Mouse (Mus musculus): ENCODE measurements at regions not wholly inside any gene's neighbourhood (a gene's known extent, or its start where the extent isn't known, plus 50 kb on each side); places are given as distances from the start of the nearest gene placed in this dataset.

DNA sequence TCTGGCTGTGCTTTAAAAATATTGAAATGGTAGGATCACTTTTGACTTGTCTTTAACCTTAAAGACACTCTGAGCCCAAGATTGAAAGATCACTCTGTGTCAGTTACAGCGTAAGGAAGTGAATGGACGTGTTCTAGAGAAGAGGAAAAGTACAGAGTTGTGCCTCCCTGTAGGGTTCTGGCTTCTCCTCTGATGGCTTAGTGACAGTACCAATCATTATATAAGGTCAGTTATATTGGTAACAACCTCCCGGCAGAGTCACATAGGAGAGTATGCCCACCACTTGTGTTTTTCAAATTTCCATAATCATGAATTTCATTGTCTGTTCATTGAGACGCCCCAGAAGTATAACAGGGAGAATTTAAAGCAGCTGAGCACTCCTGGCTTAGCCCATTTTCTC is 141.6 kb upstream of the Cttnbp2 start:
- Histone ChIP-seq H3K4me3 (ENCODE audit: control insufficient read depth in 1 of 2, insufficient read depth in 1 of 2, low read depth in 1 of 2, low read length in 2 of 2) (no peak overlapping the region), H3K4me1 (ENCODE audit: control insufficient read depth in 2 of 2, insufficient read depth in 2 of 2, low read length in 2 of 2) (peaks cover 0 to 5% of the 10 kb centered on the region in 2 experiments; a peak in 2 of 4 replicates), H3K9me3 (ENCODE audit: control insufficient read depth, low read length) (no peaks in the 10 kb centered on the region), H3K27me3 (ENCODE audit: control insufficient read depth, insufficient read depth, low read length) (no peaks in the 10 kb centered on the region), H3K9ac (ENCODE audit: low read length) (no peak overlapping the region), H3K36me3 (ENCODE audit: control insufficient read depth, insufficient read depth, low read length) (no peaks in the 10 kb centered on the region), H3K4me2 (ENCODE audit: low read length) (no peak overlapping the region), H3K27ac (replicated peaks in 1 of 2; ENCODE audit: control insufficient read depth in 1 of 2, insufficient read depth in 1 of 2, low read depth in 2 of 2, low read length in 2 of 2) (no peak overlapping the region)
- 81% methylated on average over 4 of the region's 4 CpGs for WGBS
- no peak for ATAC-seq (ENCODE audit: insufficient number of reproducible peaks, insufficient read depth, low FRiP score, low read depth)

DNA sequence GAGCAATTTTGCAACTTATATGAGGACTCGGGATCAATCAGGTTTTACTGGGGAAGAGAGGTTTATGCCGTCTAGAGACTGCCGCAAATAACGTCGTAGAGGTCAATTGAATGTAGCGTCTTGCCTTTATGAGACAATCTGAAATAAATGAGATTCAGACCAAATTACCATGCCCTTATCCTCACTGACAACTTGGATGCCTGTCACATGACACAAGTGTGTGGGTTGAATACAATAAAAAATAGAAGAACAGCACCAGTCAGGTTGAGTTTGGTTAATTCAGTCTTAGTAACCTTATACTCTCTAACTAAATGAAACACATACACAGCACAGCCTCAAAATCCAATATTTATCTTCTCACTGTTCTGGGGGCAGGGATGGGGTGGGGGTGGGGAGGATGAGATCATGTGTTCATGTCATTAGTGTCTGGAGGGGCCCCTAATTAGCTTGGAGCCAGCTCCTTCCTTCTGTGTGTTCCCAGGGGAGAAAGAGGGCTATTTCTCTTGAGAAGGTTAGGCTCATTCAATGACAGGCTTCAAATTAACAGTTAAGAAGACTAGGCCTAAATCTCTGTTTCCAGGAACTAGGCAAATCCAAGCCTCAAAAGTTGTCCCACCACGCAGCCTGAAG is 142.2 kb upstream of the Cttnbp2 start:
- 94% methylated on average over 7 of the region's 7 CpGs for WGBS
- no peak for ATAC-seq (ENCODE audit: insufficient number of reproducible peaks, insufficient read depth, low FRiP score, low read depth)
- no peak overlapping the region for H3K4me2 ChIP-seq (ENCODE audit: low read length)
- H3K27ac ChIP-seq (replicated peaks in 1 of 2; ENCODE audit: control insufficient read depth in 1 of 2, insufficient read depth in 1 of 2, low read depth in 2 of 2, low read length in 2 of 2), result no peak overlapping the region
- H3K9ac ChIP-seq (ENCODE audit: low read length), result no peak overlapping the region
- no peaks in the 10 kb centered on the region for H3K27me3 ChIP-seq (ENCODE audit: control insufficient read depth, insufficient read depth, low read length)
- no peaks in the 10 kb centered on the region for H3K9me3 ChIP-seq (ENCODE audit: control insufficient read depth, low read length)
- no peak overlapping the region for H3K4me3 ChIP-seq (ENCODE audit: control insufficient read depth in 1 of 2, insufficient read depth in 1 of 2, low read depth in 1 of 2, low read length in 2 of 2)
- H3K4me1 ChIP-seq (ENCODE audit: control insufficient read depth in 2 of 2, insufficient read depth in 2 of 2, low read length in 2 of 2), result peaks cover 0 to 4% of the 10 kb centered on the region in 2 experiments; a peak in 2 of 4 replicates
- H3K36me3 ChIP-seq (ENCODE audit: control insufficient read depth, insufficient read depth, low read length), result no peaks in the 10 kb centered on the region

DNA sequence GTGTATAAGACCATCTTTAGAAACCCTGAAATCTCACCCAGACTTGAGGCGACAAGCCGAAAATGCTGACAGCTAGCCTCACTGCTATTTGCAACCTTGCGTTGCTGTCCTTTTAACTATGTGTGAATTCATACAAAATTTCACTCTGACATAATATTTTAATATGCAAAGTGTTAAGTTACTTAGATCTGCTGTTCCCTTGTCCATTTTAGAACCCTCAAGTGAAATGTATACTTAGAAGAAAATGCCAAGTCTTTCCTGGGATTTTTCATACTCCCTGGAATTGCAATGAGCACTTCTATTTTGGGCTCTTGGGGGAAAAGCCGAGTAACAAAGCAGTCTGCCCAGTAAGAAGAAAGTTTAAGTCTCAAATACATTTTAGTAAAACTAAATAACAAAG is 150.0 kb upstream of the Cttnbp2 start:
- H3K9me3 ChIP-seq (ENCODE audit: control insufficient read depth, low read length), result no peaks in the 10 kb centered on the region
- H3K36me3 ChIP-seq (ENCODE audit: control insufficient read depth, insufficient read depth, low read length), result no peaks in the 10 kb centered on the region
- no peak overlapping the region for H3K9ac ChIP-seq (ENCODE audit: low read length)
- no peak overlapping the region for H3K4me3 ChIP-seq (ENCODE audit: control insufficient read depth in 1 of 2, insufficient read depth in 1 of 2, low read depth in 1 of 2, low read length in 2 of 2)
- 82% methylated on average over 4 of the region's 4 CpGs for WGBS
- no peak for ATAC-seq (ENCODE audit: insufficient number of reproducible peaks, insufficient read depth, low FRiP score, low read depth)
- no peak overlapping the region for H3K27ac ChIP-seq (replicated peaks in 1 of 2; ENCODE audit: control insufficient read depth in 1 of 2, insufficient read depth in 1 of 2, low read depth in 2 of 2, low read length in 2 of 2)
- no peak overlapping the region for H3K4me2 ChIP-seq (ENCODE audit: low read length)
- no peaks in the 10 kb centered on the region for H3K4me1 ChIP-seq (ENCODE audit: control insufficient read depth in 2 of 2, insufficient read depth in 2 of 2, low read length in 2 of 2)
- H3K27me3 ChIP-seq (ENCODE audit: control insufficient read depth, insufficient read depth, low read length), result no peaks in the 10 kb centered on the region

DNA sequence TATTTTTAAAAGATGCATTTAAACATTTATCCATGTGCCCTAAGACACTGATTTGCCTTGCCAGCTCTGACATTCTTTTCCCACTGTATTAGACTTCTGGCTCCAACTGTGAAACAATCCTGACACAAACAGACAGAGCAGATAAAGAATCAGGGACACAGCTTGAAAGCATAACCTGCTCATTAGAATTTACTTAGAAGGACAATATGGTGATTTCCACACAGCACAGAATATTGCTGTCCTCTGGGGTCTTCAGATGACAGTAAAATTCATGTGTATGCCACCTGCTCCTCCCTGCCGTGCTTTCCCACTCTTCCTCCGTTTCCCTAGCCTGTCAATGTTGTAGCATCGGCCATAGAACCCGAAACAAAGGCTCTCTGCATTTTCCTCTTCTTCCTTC is 151.3 kb upstream of the Cttnbp2 start:
- 78% methylated on average over 4 of the region's 4 CpGs for WGBS
- no peak for ATAC-seq (ENCODE audit: insufficient number of reproducible peaks, insufficient read depth, low FRiP score, low read depth)
- no peak overlapping the region for H3K9ac ChIP-seq (ENCODE audit: low read length)

DNA sequence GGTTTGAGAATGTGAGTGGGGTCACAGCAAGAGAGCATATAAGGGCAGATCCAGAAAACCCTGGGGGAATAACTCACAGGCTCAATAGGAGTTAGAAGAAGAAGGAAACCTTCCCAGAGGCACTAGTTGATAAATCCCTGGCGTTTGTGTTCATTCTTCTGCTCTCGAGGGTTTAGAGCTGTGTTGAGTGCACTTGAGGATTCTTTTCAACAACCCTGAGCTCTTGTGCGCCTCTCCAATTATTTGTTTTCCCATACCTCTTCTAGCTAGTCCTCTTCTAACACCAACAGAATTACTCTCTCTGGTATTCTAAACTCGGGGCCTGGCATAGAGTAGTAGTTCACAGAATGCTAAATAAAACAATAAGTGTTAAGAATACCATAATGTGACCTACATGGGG is 151.9 kb upstream of the Cttnbp2 start:
- Histone ChIP-seq H3K9ac (ENCODE audit: low read length) (no peak overlapping the region), H3K9me3 (ENCODE audit: control insufficient read depth, low read length) (no peaks in the 10 kb centered on the region), H3K4me3 (ENCODE audit: control insufficient read depth in 1 of 2, insufficient read depth in 1 of 2, low read depth in 1 of 2, low read length in 2 of 2) (no peak overlapping the region), H3K27me3 (ENCODE audit: control insufficient read depth, insufficient read depth, low read length) (no peaks in the 10 kb centered on the region), H3K36me3 (ENCODE audit: control insufficient read depth, insufficient read depth, low read length) (no peaks in the 10 kb centered on the region), H3K27ac (replicated peaks in 1 of 2; ENCODE audit: control insufficient read depth in 1 of 2, insufficient read depth in 1 of 2, low read depth in 2 of 2, low read length in 2 of 2) (no peak overlapping the region), H3K4me1 (ENCODE audit: control insufficient read depth in 2 of 2, insufficient read depth in 2 of 2, low read length in 2 of 2) (no peaks in the 10 kb centered on the region), H3K4me2 (ENCODE audit: low read length) (no peak overlapping the region)
- WGBS, result 34% methylated on average over 4 of the region's 4 CpGs
- no peak for ATAC-seq (ENCODE audit: insufficient number of reproducible peaks, insufficient read depth, low FRiP score, low read depth)

More for the DNA sequence above, 151.3 kb upstream of the Cttnbp2 start:
- Histone ChIP-seq H3K4me2 (ENCODE audit: low read length) (no peak overlapping the region), H3K9me3 (ENCODE audit: control insufficient read depth, low read length) (no peaks in the 10 kb centered on the region), H3K27ac (replicated peaks in 1 of 2; ENCODE audit: control insufficient read depth in 1 of 2, insufficient read depth in 1 of 2, low read depth in 2 of 2, low read length in 2 of 2) (no peak overlapping the region), H3K4me3 (ENCODE audit: control insufficient read depth in 1 of 2, insufficient read depth in 1 of 2, low read depth in 1 of 2, low read length in 2 of 2) (no peak overlapping the region), H3K4me1 (ENCODE audit: control insufficient read depth in 2 of 2, insufficient read depth in 2 of 2, low read length in 2 of 2) (no peaks in the 10 kb centered on the region), H3K27me3 (ENCODE audit: control insufficient read depth, insufficient read depth, low read length) (no peaks in the 10 kb centered on the region), H3K36me3 (ENCODE audit: control insufficient read depth, insufficient read depth, low read length) (no peaks in the 10 kb centered on the region)

DNA sequence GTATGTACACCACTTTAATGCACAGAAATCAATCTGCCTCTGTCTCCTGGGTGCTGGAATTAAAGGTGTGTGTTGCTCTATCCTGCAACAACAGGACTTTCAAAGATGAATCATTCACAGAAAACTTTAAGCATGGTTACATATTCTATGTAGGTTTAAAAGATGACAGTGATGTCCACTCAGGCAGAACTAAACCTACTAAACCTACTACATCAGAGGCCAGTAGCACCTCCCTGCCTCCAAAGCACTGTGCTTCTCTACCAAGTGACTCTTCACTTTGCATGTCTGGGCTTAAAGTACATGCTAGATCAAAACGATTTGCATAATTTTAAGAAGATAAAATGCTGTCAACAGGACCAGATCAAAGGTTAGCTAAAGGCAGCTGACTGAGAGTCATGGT is 156.0 kb upstream of the Cttnbp2 start:
- no peak overlapping the region for H3K4me3 ChIP-seq (ENCODE audit: control insufficient read depth in 1 of 2, insufficient read depth in 1 of 2, low read depth in 1 of 2, low read length in 2 of 2)
- no peak overlapping the region for H3K4me2 ChIP-seq (ENCODE audit: low read length)
- no peaks in the 10 kb centered on the region for H3K27me3 ChIP-seq (ENCODE audit: control insufficient read depth, insufficient read depth, low read length)
- H3K36me3 ChIP-seq (ENCODE audit: control insufficient read depth, insufficient read depth, low read length), result no peaks in the 10 kb centered on the region
- no peaks in the 10 kb centered on the region for H3K9me3 ChIP-seq (ENCODE audit: control insufficient read depth, low read length)
- no peak overlapping the region for H3K27ac ChIP-seq (replicated peaks in 1 of 2; ENCODE audit: control insufficient read depth in 1 of 2, insufficient read depth in 1 of 2, low read depth in 2 of 2, low read length in 2 of 2)
- H3K9ac ChIP-seq (ENCODE audit: low read length), result no peak overlapping the region
- WGBS, result 63% methylated on average over 1 of the region's 1 CpGs
- no peaks in the 10 kb centered on the region for H3K4me1 ChIP-seq (ENCODE audit: control insufficient read depth in 2 of 2, insufficient read depth in 2 of 2, low read length in 2 of 2)
- ATAC-seq (ENCODE audit: insufficient number of reproducible peaks, insufficient read depth, low FRiP score, low read depth), result no peak

DNA sequence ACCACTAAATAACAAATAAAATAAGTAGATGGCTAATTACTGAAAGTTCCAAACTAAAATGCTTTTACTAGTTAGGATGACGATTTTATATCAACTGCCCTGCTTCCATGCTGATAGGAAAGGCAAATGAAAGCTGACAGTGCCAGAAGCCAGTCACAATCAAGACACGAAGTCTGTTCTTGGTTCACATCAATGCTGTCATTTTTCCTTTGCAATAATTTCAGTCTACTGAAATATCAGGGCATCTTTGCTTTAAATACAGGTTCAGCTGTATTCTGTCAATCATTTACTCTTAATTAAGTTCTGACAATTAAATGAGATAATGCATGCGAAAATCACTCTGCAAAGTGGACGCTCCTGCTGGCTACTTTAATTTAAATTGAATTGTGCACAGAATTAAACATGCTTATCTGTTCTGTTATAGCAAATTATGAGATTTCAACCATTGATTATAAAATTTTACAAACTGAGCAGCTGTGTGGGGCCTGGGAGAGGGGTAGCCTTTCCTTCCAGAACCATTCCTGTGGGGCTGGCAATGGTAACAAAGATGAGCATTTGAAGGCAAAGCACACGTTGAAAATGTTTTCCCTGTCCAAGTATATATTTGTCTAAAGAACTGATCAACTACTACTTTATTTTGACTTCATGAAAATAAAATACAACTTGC is 160.1 kb upstream of the Cttnbp2 start:
- Histone ChIP-seq H3K27ac (replicated peaks in 1 of 2; ENCODE audit: control insufficient read depth in 1 of 2, insufficient read depth in 1 of 2, low read depth in 2 of 2, low read length in 2 of 2) (no peak overlapping the region), H3K36me3 (ENCODE audit: control insufficient read depth, insufficient read depth, low read length) (no peaks in the 10 kb centered on the region), H3K4me3 (ENCODE audit: control insufficient read depth in 1 of 2, insufficient read depth in 1 of 2, low read depth in 1 of 2, low read length in 2 of 2) (no peak overlapping the region), H3K4me1 (ENCODE audit: control insufficient read depth in 2 of 2, insufficient read depth in 2 of 2, low read length in 2 of 2) (no peaks in the 10 kb centered on the region), H3K9me3 (ENCODE audit: control insufficient read depth, low read length) (no peaks in the 10 kb centered on the region), H3K4me2 (ENCODE audit: low read length) (no peak overlapping the region), H3K27me3 (ENCODE audit: control insufficient read depth, insufficient read depth, low read length) (no peaks in the 10 kb centered on the region), H3K9ac (ENCODE audit: low read length) (no peak overlapping the region)
- no peak for ATAC-seq (ENCODE audit: insufficient number of reproducible peaks, insufficient read depth, low FRiP score, low read depth)
- 70% methylated on average over 5 of the region's 5 CpGs for WGBS

DNA sequence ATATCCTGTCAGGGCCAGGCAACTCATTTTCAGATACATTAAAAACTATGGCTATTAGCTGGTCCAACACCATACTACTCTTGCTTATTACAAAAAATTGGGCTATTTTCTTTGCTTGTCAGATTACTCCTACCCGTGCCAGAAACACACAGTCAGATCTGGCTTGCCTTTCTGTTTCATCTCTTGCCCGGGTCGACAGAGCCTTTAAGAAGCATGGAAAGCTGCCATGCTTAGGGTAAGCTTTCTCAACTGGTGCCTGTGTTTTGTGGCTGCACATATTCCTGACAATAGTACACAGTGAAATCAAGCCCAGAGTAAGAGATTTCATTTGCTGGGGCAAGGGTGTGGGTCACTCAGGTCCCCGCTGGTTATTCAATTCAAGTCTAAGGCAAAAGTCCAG is 162.5 kb upstream of the Cttnbp2 start:
- Histone ChIP-seq H3K27me3 (ENCODE audit: control insufficient read depth, insufficient read depth, low read length) (no peaks in the 10 kb centered on the region), H3K36me3 (ENCODE audit: control insufficient read depth, insufficient read depth, low read length) (no peaks in the 10 kb centered on the region), H3K4me2 (ENCODE audit: low read length) (no peak overlapping the region), H3K9ac (ENCODE audit: low read length) (no peak overlapping the region), H3K9me3 (ENCODE audit: control insufficient read depth, low read length) (no peaks in the 10 kb centered on the region), H3K27ac (replicated peaks in 1 of 2; ENCODE audit: control insufficient read depth in 1 of 2, insufficient read depth in 1 of 2, low read depth in 2 of 2, low read length in 2 of 2) (no peak overlapping the region), H3K4me1 (ENCODE audit: control insufficient read depth in 2 of 2, insufficient read depth in 2 of 2, low read length in 2 of 2) (no peaks in the 10 kb centered on the region), H3K4me3 (ENCODE audit: control insufficient read depth in 1 of 2, insufficient read depth in 1 of 2, low read depth in 1 of 2, low read length in 2 of 2) (no peak overlapping the region)
- 73% methylated on average over 4 of the region's 4 CpGs for WGBS
- ATAC-seq (ENCODE audit: insufficient number of reproducible peaks, insufficient read depth, low FRiP score, low read depth), result no peak
